Mouse (Mus musculus): ENCODE results near the gene 2810004N23Rik.

DNA sequence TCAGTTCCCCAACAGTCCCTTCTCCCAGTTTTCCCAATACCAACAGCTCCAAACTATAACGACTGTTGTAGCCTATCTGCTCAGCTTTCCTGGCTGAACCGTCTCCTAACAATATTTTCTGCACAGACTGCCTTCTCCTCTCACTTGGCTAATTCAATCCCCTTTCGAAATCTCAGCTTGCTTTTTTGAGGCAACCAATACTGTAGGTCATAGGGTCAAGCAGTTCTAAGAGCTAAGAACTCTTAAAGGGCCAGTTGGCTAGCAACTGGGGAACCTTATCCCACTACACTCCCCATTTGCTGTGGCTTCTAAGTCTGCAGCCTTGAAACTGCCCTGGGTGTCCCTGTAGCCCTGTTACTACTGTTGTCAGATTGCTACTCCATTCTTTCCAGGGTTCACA, 17.8 kb downstream of the 2810004N23Rik start:
- TF ChIP-seq POLR2A (IDR thresholded peaks at IDR 0.05; ENCODE audit: insufficient read depth, low read depth, low read length) (no peak), CTCF (IDR thresholded peaks at IDR 0.05) (no peak), EP300 (IDR thresholded peaks at IDR 0.05; ENCODE audit: insufficient read depth, low read depth, low read length) (no peak)

Measured in heart, adult 2 months (tissue).